Mouse (Mus musculus) cerebellum, adult 11 months (tissue): ENCODE results near the gene Capn5.
A peak's percentile ranks its signal among the peaks of the same experiment; 100 is the strongest.

Experiments used
- DNase-seq: peaks from one replicate; pipeline ENCODE4 v3.0.0; 2022

Gene Capn5

GRCm38 (mm10) chr7:98145842-98146446 is 32.1 kb downstream of the Capn5 start:
- DNase-seq, result no peak

GRCm38 (mm10) chr7:98145402-98145801 is 32.7 kb downstream of the Capn5 start, which contains the start of gene Omp:
TSS of gene Omp (minus strand) at chr7:98145502.
- DNase-seq, result no peak

GRCm38 (mm10) chr7:98142648-98143047 is 35.4 kb downstream of the Capn5 start:
- DNase-seq, result no peak

- no peak for DNase-seq
Observed at GRCm38 (mm10) chr7:98142247-98142646, 35.8 kb downstream of the Capn5 start.

GRCm38 (mm10) chr7:98141206-98141605 is 36.9 kb downstream of the Capn5 start:
- no peak for DNase-seq

- DNase-seq, result no peak
Observed at GRCm38 (mm10) chr7:98140597-98140996, 37.5 kb downstream of the Capn5 start.

- DNase-seq, result no peak
Observed at GRCm38 (mm10) chr7:98139216-98139615, 38.9 kb downstream of the Capn5 start.

GRCm38 (mm10) chr7:98137995-98138394 is 40.1 kb downstream of the Capn5 start:
- DNase-seq, result no peak

- no peak for DNase-seq
Observed at GRCm38 (mm10) chr7:98137583-98137982, 40.5 kb downstream of the Capn5 start.

- no peak for DNase-seq
Observed at GRCm38 (mm10) chr7:98131751-98132150, 46.3 kb downstream of the Capn5 start.

GRCm38 (mm10) chr7:98125473-98125872 is 52.6 kb downstream of the Capn5 start:
- no peak for DNase-seq

- no peak for DNase-seq
Observed at GRCm38 (mm10) chr7:98124701-98125100, 53.4 kb downstream of the Capn5 start.

GRCm38 (mm10) chr7:98121673-98122072 is 56.4 kb downstream of the Capn5 start:
- DNase-seq, result no peak

- DNase-seq, result no peak
Observed at GRCm38 (mm10) chr7:98121241-98121640, 56.8 kb downstream of the Capn5 start.

- DNase-seq, result peak; percentile 74
Observed at GRCm38 (mm10) chr7:98120325-98120724, 57.7 kb downstream of the Capn5 start.

GRCm38 (mm10) chr7:98119961-98120232 is 58.2 kb downstream of the Capn5 start:
- no peak for DNase-seq

- DNase-seq, result no peak
Observed at GRCm38 (mm10) chr7:98119179-98119960, 58.7 kb downstream of the Capn5 start, which contains the start of gene Myo7a. TSS of gene Myo7a (minus strand) at chr7:98119524.

- no peak for DNase-seq
Observed at GRCm38 (mm10) chr7:98117012-98117660, 60.9 kb downstream of the Capn5 start.

- no peak for DNase-seq
Observed at GRCm38 (mm10) chr7:98114656-98115055, 63.4 kb downstream of the Capn5 start.

- DNase-seq, result no peak
Observed at GRCm38 (mm10) chr7:98111233-98111632, 66.8 kb downstream of the Capn5 start.

GRCm38 (mm10) chr7:98109771-98110170 is 68.3 kb downstream of the Capn5 start:
- peak; percentile 52 for DNase-seq

GRCm38 (mm10) chr7:98108636-98109430 is 69.2 kb downstream of the Capn5 start:
- DNase-seq, result peak; percentile 65

- DNase-seq, result no peak
Observed at GRCm38 (mm10) chr7:98106272-98106671, 71.8 kb downstream of the Capn5 start.
